Comparison of ENCODE assay signal across 8 mouse cellular contexts in genomic region chr6:48049273-48050065, GRCm38 (mm10). TPM values are rescaled to one million over a fixed set of nuclear protein-coding genes. Genes with fewer than 3 reads are reported as not detected.
DNase-seq lines count a peak whose midpoint lies in the region; ATAC-seq and TF ChIP-seq lines count a peak whose summit lies in the region.

No protein-coding gene starts in this region.

- TF ChIP-seq CTCF in lung, postnatal 0 days (IDR thresholded peaks at IDR 0.05): no peak

- peak overlapping the region; percentile 93 for H3K4me2 ChIP-seq in lung, postnatal 0 days (replicated peaks; ENCODE audit: low read depth, low read length)
- peak overlapping the region; percentile 67 for H3K4me2 ChIP-seq in embryonic facial prominence, embryonic 15.5 days (replicated peaks)
- H3K4me2 ChIP-seq in limb, embryonic 14.5 days (replicated peaks; ENCODE audit: low read depth, low read length, severe bottlenecking): peak overlapping the region; percentile 62
- peak overlapping the region; percentile 46 for H3K4me2 ChIP-seq in stomach, embryonic 14.5 days (replicated peaks; ENCODE audit: low read depth, low read length)

- no peak for TF ChIP-seq POLR2A in limb, embryonic 14.5 days (IDR thresholded peaks at IDR 0.05; ENCODE audit: borderline replicate concordance, extremely low read depth, insufficient read depth, insufficient read length)

- DNase-seq in lung, postnatal 0 days (ENCODE audit: low spot score): peak; percentile 12
- no peak for DNase-seq in lung, postnatal 36 days
- DNase-seq in limb, embryonic 14.5 days (ENCODE audit: low spot score): no peak
- no peak for DNase-seq in gastrocnemius, adult 8-10 months (ENCODE audit: low spot score in 2 of 2)
- no peak for DNase-seq in adrenal gland, postnatal 25 days
- DNase-seq in right cerebral cortex, postnatal 36 days (ENCODE audit: low spot score in 2 of 2): no peak

- H3K36me3 ChIP-seq in lung, postnatal 0 days (ENCODE audit: insufficient read depth, low read length): no peaks in the 10 kb centered on the region; the same call in 1 of the 2 replicates
- H3K36me3 ChIP-seq in embryonic facial prominence, embryonic 15.5 days: peaks cover 6% of the 10 kb centered on the region; the same call in 1 of the 2 replicates
- 0 out of 2 replicates have a peak, but pooled peaks cover 3% of the 10 kb centered on the region for H3K36me3 ChIP-seq in limb, embryonic 14.5 days (ENCODE audit: control insufficient read depth, insufficient read depth, low read length)
- H3K36me3 ChIP-seq in stomach, embryonic 14.5 days (ENCODE audit: control insufficient read depth, insufficient read depth, low read length): peaks cover 1% of the 10 kb centered on the region; the same call in 1 of the 2 replicates

- H3K9ac ChIP-seq in lung, postnatal 0 days (replicated peaks; ENCODE audit: low read depth): peak overlapping the region; percentile 84; the same call in 1 of the 2 replicates
- peak overlapping the region; percentile 85; the same call in 1 of the 2 replicates for H3K9ac ChIP-seq in embryonic facial prominence, embryonic 15.5 days
- H3K9ac ChIP-seq in limb, embryonic 14.5 days (ENCODE audit: low read depth, low read length, severe bottlenecking): peak overlapping the region; percentile 90
- H3K9ac ChIP-seq in stomach, embryonic 14.5 days (replicated peaks; ENCODE audit: low read depth, low read length): peak overlapping the region; percentile 77; the same call in 1 of the 2 replicates

- no peaks in the 10 kb centered on the region for H3K9me3 ChIP-seq in lung, postnatal 0 days (ENCODE audit: low read length)
- no peaks in the 10 kb centered on the region for H3K9me3 ChIP-seq in embryonic facial prominence, embryonic 15.5 days (replicated peaks)
- H3K9me3 ChIP-seq in limb, embryonic 14.5 days (ENCODE audit: control insufficient read depth, low read length): no peaks in the 10 kb centered on the region
- H3K9me3 ChIP-seq in stomach, embryonic 14.5 days (ENCODE audit: control insufficient read depth, low read depth, low read length): no peaks in the 10 kb centered on the region

- H3K4me3 ChIP-seq in lung, postnatal 0 days (ENCODE audit: low read depth, low read length): peak overlapping the region; percentile 80
- H3K4me3 ChIP-seq in embryonic facial prominence, embryonic 15.5 days (replicated peaks): peak overlapping the region; percentile 63
- peak overlapping the region; percentile 74 for H3K4me3 ChIP-seq in limb, embryonic 14.5 days (replicated peaks; ENCODE audit: low read length)
- peak overlapping the region; percentile 83 for H3K4me3 ChIP-seq in stomach, embryonic 14.5 days (ENCODE audit: low read depth, low read length)

- H3K27me3 ChIP-seq in lung, postnatal 0 days (replicated peaks; ENCODE audit: insufficient read depth, low read length): no peaks in the 10 kb centered on the region
- H3K27me3 ChIP-seq in embryonic facial prominence, embryonic 15.5 days: no peaks in the 10 kb centered on the region
- no peaks in the 10 kb centered on the region for H3K27me3 ChIP-seq in limb, embryonic 14.5 days (ENCODE audit: control insufficient read depth, insufficient read depth, low read length)
- no peaks in the 10 kb centered on the region for H3K27me3 ChIP-seq in stomach, embryonic 14.5 days (ENCODE audit: control insufficient read depth, insufficient read depth, low read length)

- H3K27ac ChIP-seq in lung, postnatal 0 days (ENCODE audit: low read length): no peak overlapping the region
- H3K27ac ChIP-seq in embryonic facial prominence, embryonic 15.5 days (replicated peaks): peak overlapping the region; percentile 92
- 0 out of 2 replicates have a peak overlapping the region, but pooled peaks have one; percentile 89 for H3K27ac ChIP-seq in limb, embryonic 14.5 days (replicated peaks; ENCODE audit: low read depth, low read length)
- H3K27ac ChIP-seq in stomach, embryonic 14.5 days (ENCODE audit: low read length): no peak overlapping the region

- ATAC-seq in lung, postnatal 0 days: no peak
- ATAC-seq in embryonic facial prominence, embryonic 15.5 days (ENCODE audit: insufficient number of reproducible peaks, low FRiP score, low TSS enrichment, low read depth): no peak
- no peak for ATAC-seq in limb, embryonic 14.5 days (ENCODE audit: low FRiP score, low read depth)
- ATAC-seq in stomach, embryonic 14.5 days (ENCODE audit: insufficient number of reproducible peaks, insufficient read depth, low FRiP score, low read depth): no peak

- TF ChIP-seq EP300 in lung, postnatal 0 days (IDR thresholded peaks at IDR 0.05): no peak

- peaks cover 5% of the 10 kb centered on the region for H3K4me1 ChIP-seq in lung, postnatal 0 days (ENCODE audit: insufficient read depth, low read depth, low read length)
- H3K4me1 ChIP-seq in embryonic facial prominence, embryonic 15.5 days: peaks cover 11% of the 10 kb centered on the region
- peaks cover 10% of the 10 kb centered on the region; the same call in 1 of the 2 replicates for H3K4me1 ChIP-seq in limb, embryonic 14.5 days (ENCODE audit: control insufficient read depth, insufficient read depth, low read length)
- peaks cover 6% of the 10 kb centered on the region; the same call in 1 of the 2 replicates for H3K4me1 ChIP-seq in stomach, embryonic 14.5 days (ENCODE audit: control insufficient read depth, insufficient read depth, low read length)

- 41% methylated on average over 9 of the region's 9 CpGs for whole genome bisulfite sequencing in lung, postnatal 0 days
- 49% methylated on average over 9 of the region's 9 CpGs for WGBS in embryonic facial prominence, embryonic 15.5 days
- WGBS in limb, embryonic 14.5 days: 58% methylated on average over 9 of the region's 9 CpGs
- WGBS in stomach, embryonic 14.5 days: 51% methylated on average over 9 of the region's 9 CpGs

RNA-seq across cellular contexts. Expression of gene Zfp777, which starts 0.8 kb away (rescaled TPM):
- 4.7 TPM in 2 replicates for polyA plus RNA-seq in lung, postnatal 0 days (2015; fragmentation: Nextera tagmentation; extraction: Ambion mirVana)
- polyA plus RNA-seq in embryonic facial prominence, embryonic 15.5 days (2015; fragmentation: Nextera tagmentation; extraction: Ambion mirVana): 7.3 and 8.3 TPM in 2 replicates
- 24.8 and 27.6 TPM in 2 replicates for polyA plus RNA-seq in limb, embryonic 14.5 days (2012; rRNA removed)
- polyA plus RNA-seq in limb, embryonic 14.5 days (2014; fragmentation: Nextera tagmentation; extraction: Ambion mirVana): 9.3 and 10.9 TPM in 2 replicates
- polyA plus RNA-seq in stomach, embryonic 14.5 days (2014; fragmentation: Nextera tagmentation; extraction: Ambion mirVana): 7.1 and 7.3 TPM in 2 replicates
- 10 to 100 TPM; 20.6 to 24.3 (median 22.9) TPM for total RNA-seq in gastrocnemius, adult 8-10 months (2022)
- 27.1 and 28.2 TPM in 2 replicates for total RNA-seq in adrenal gland, postnatal 25 days (2021)

RNA-seq across cellular contexts. Expression of gene Zfp746, which starts 36.9 kb away (rescaled TPM):
- 13.5 and 14.4 TPM in 2 replicates for polyA plus RNA-seq in lung, postnatal 0 days (2015; fragmentation: Nextera tagmentation; extraction: Ambion mirVana)
- 22.3 and 22.6 TPM in 2 replicates for polyA plus RNA-seq in embryonic facial prominence, embryonic 15.5 days (2015; fragmentation: Nextera tagmentation; extraction: Ambion mirVana)
- 34.8 and 42.9 TPM in 2 replicates for polyA plus RNA-seq in limb, embryonic 14.5 days (2012; rRNA removed)
- 26.1 and 27.5 TPM in 2 replicates for polyA plus RNA-seq in limb, embryonic 14.5 days (2014; fragmentation: Nextera tagmentation; extraction: Ambion mirVana)
- polyA plus RNA-seq in stomach, embryonic 14.5 days (2014; fragmentation: Nextera tagmentation; extraction: Ambion mirVana): 18.9 and 24.3 TPM in 2 replicates
- 10 to 100 TPM in 2 of 4 experiments, 1 to 10 TPM in 2; 8.5 to 12.9 (median 10.0) TPM for total RNA-seq in gastrocnemius, adult 8-10 months (2022)
- total RNA-seq in adrenal gland, postnatal 25 days (2021): 24.6 and 29.7 TPM in 2 replicates

Comparison
In these comparisons a context has a peak if more than half of its experiments do, and no peak if none do; other contexts are left out.
1. H3K27ac ChIP-seq: peak in embryonic facial prominence, embryonic 15.5 days (single experiment) and limb, embryonic 14.5 days (single experiment); none in lung, postnatal 0 days (single experiment) and stomach, embryonic 14.5 days (single experiment).
2. Peak in every context shown above with its lines, with median percentiles within 50 percentile points of each other: H3K4me2 ChIP-seq, H3K4me3 ChIP-seq and H3K9ac ChIP-seq.